Mouse (Mus musculus): Measurements from ENCODE around the gene Ccdc73.

Ccdc73 gene

GRCm38 (mm10) chr2:104867282-104867855, at the start of gene Ccdc73:
TSS of gene Ccdc73 (plus strand) at chr2:104867805.
- WGBS = 89% methylated on average over 13 of the region's 13 CpGs

DNA sequence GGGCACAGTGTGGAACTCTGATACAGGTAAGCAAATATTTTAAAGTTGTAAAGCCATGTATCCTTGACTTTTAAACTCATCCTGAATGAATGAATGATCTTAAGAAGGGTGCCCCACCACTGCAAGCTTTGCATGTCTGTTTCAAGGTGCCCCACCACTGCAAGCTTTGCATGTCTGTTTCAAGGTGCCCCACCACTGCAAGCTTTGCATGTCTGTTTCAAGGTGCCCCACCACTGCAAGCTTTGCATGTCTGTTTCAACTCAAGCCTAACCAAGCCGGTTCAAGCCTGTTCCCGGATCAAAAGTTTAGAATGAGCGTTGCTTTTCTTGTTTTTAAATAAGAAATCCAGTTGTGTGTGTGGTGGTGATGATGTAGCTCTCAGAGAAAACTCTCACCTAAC, 48.8 kb upstream of the Ccdc73 start:
- 93% methylated on average over 3 of the region's 3 CpGs for WGBS

DNA sequence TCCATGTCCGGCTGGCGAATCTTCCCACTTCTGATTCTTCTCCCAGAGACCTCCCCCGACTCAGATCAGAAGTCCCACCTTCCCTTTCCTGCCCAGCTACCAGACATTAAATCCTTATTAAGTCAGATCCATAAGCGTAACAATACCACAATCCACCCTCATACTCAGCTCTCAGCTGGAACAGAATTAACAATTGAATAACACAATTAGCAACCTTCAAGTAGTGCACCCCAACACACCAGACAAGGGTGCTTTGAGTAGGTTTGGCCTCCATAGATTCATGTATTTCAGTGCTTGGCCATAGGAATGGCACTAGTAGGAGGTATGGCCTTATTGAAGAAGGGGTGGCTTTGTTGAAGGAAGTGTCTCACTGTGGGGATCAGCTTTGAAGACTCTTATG, 41.4 kb upstream of the Ccdc73 start:
- WGBS = 96% methylated on average over 4 of the region's 4 CpGs

DNA sequence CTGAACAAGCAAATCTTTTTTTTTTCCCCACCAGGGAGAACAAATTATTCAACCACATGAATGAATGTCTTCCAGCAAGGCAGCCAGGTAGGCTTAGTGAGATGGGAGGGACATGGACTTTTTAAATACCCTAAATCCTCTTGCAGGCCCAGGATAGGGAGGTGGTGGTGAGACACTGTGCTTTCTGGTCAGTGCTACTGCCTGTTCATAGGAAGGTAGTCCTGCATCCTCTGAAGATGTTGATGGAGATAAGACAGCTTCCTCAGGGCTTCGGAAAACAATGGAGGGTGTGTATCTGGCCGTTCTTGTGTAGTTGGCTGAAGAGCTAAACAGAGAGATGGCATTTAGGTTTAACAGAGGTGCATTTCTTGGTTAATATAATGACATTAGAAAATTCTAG, 35.1 kb upstream of the Ccdc73 start:
- 86% methylated on average over 2 of the region's 2 CpGs for WGBS

GRCm38 (mm10) chr2:104841736-104842135, 25.9 kb upstream of the Ccdc73 start:
- 87% methylated on average over 7 of the region's 7 CpGs for WGBS

- WGBS = 54% methylated on average over 4 of the region's 4 CpGs
These were observed 20.8 kb upstream of the Ccdc73 start for GRCm38 (mm10) chr2:104846638-104847414.

DNA sequence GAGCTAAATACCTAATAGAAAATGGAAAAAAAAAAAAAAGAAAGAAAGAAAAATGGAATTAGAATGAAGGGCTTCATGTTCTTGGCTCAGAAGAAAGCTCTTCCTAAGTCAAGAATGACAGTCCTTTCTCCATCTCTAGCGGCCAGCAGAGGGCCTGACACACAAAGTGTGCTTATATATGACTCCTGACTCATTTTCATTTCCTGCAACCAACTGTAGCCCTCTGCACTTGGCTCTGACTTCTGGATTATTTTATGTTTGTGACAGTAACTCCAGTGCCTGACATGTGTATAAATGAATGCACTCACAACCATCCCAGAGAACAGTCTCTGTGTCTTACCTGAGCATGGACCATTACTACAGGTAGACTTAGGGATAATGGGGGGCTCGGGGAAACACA, 20.0 kb upstream of the Ccdc73 start:
- WGBS = 64% methylated on average over 2 of the region's 2 CpGs

GRCm38 (mm10) chr2:104848235-104849161, 19.1 kb upstream of the Ccdc73 start:
- 58% methylated on average over 16 of the region's 16 CpGs for WGBS

GRCm38 (mm10) chr2:104849276-104849990, 18.2 kb upstream of the Ccdc73 start, which contains the start of gene Prrg4:
TSS of gene Prrg4 (minus strand) at chr2:104849876.
- WGBS = under 1% methylated on average over 62 of the region's 62 CpGs

GRCm38 (mm10) chr2:104849991-104850359, 17.6 kb upstream of the Ccdc73 start:
- 59% methylated on average over 3 of the region's 3 CpGs for WGBS

DNA sequence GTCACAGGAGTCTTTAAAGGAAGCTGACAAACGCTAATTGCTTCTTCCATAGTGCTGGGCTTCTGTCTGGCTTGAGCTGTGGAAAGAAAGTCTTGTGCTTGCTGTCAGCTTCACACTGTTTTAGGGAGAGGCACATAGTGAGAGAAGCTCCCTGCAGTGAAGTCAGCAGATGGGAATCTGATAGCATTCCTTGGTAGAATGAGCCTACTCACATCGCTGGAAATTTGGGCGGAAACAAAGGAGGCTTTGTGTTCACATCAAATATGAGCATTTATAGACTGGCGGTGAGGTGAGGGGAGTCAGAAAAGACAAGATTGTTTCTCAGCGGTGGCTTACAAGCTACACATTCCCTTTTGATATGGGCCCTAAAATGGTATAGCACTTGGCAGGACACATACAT, 15.9 kb upstream of the Ccdc73 start:
- WGBS = 29% methylated on average over 5 of the region's 5 CpGs

DNA sequence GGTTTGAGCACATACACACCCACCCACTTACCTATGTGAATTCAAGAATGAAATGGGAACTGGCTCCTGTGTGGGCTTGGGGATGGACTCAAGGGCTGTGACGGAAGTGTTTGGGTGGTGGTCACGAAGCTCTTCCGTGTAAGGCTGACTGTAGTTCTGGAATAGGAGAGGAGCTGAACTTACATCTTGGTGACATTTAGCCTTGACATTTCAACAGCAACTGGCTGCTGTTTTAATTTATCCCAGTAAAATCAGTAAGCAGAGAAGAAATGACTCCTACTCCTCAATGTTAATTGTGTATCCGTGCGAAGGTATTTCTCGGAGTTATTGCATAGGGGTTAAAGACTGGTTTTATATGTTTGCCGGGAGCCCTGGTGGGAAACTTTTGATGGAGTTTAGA, 15.1 kb upstream of the Ccdc73 start:
- WGBS = 94% methylated on average over 7 of the region's 7 CpGs

GRCm38 (mm10) chr2:104854836-104855235, 12.8 kb upstream of the Ccdc73 start:
- WGBS = 84% methylated on average over 1 of the region's 1 CpGs

DNA sequence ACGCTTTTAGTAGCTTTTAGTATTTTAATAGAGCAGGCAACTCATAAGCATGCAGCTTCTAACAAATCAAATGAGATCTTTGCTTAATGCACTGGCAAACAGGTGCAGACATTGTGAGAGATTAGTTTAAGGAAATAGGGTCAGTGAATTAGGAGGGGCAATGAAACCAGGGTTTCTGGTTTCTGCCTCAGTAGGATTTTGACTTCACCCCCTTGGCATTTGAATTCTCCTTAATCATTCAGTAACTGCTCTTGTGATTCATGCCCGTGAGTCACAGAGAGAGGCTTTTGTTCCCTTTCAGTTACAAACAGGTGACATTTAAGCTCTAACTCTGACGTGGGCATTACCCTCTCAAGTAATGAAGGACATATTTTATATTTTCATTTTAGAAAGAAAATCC, 11.9 kb upstream of the Ccdc73 start:
- 65% methylated on average over 3 of the region's 3 CpGs for WGBS

DNA sequence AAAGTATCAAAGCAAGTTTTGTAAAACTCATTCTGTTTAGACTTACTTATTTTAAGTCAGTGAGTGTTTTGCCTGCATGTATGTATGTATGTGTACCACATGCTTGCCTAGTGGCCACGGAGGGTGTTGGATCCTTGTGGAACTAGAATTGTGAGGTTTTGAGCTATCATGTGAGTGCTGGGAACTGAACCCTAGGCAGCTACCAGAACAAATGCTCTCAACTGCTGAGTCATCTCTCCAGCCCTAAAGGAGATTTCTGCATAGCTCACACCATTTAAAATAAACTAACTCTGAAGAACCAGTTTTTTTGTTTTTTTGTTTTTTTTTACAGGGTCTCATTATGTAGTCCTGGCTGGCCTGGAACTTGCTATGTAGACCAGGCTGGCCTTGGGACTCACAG, 11.4 kb upstream of the Ccdc73 start:
- 72% methylated on average over 1 of the region's 1 CpGs for WGBS

DNA sequence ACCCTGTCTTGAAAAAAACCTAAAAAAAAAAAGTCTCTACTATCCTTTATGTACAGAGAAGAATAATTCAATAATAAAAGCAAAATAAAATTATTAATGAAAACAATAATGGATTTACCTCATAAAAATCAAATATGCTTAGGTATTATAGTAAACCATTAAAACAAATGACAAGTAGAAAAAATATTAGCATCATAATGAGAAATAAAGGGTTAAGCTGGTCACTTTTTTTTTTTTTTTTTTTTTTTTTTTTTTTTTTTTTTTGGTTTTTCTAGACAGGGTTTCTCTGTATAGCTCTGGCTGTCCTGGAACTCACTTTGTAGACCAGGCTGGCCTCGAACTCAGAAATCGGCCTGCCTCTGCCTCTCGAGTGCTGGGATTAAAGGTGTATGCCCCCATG, 9.5 kb upstream of the Ccdc73 start:
- 87% methylated on average over 3 of the region's 3 CpGs for WGBS

DNA sequence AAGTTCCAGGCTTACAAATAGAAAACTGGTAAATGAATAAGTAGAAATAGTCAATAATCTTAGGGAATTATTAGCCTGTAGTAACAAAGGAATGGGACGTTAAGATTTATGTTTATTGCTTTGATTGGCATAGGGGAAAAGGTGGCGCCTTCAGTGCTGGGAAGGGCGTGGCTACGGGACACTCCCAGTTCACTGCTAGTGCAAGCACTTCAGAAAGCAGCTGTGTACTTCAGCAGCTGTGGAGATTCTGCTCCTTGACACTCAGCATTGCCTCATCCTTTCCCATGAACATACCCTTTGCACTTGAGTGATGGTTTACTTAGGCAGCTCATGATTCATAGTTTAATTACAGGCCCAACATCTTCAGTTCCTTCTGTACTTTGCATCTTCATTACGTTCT, 8.5 kb upstream of the Ccdc73 start:
- 84% methylated on average over 5 of the region's 5 CpGs for WGBS

DNA sequence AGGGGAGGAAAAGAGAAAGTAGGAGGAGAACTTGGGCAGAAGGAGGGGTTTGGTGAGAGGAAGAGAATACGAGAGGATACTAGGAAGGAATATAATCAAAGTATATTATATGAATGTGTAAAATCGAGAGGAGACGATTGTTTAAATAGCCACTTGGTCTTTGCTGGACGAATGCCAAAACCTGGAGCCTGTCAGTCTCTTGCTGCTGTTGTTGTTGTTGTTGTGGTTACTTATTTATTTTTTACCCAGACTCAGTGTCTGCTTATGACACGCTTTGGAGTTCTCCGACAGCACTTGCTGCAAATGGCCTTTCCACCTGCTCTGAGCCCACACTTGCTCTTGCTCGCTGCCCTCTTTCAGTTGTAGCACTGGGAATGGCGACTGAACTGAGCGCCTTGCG, 7.2 kb upstream of the Ccdc73 start:
- 79% methylated on average over 10 of the region's 10 CpGs for WGBS

- 90% methylated on average over 4 of the region's 4 CpGs for WGBS
These were observed 3.3 kb upstream of the Ccdc73 start for GRCm38 (mm10) chr2:104864176-104864860.

DNA sequence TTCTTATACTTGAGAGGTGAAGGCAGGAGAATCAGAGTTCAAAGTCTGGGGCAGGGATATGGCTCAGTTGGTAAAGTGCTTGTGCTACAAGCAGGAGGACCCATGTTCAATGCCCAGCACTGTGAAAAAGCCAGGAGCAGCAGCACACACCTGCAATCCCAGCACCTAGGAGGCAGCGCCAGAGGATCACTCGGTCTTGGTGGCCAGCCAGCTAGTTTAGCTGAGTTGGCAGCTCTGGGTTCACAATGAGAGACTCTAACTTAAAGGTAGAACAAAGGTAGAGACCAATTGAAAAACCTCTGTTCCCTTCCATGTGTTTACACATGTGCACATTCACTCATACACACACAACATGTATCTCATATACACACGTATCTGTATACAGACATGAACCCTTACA, 1.5 kb downstream of the Ccdc73 start:
- 87% methylated on average over 3 of the region's 3 CpGs for WGBS

GRCm38 (mm10) chr2:104878794-104879193, 11.2 kb downstream of the Ccdc73 start:
- 80% methylated on average over 8 of the region's 8 CpGs for WGBS

Measured in cerebral cortex, adult 2 months (tissue).